Mouse (Mus musculus): ENCODE measurements around the gene Olfr867. TPM values are rescaled to one million over a fixed set of nuclear protein-coding genes. Genes with fewer than 3 reads are reported as not detected.

Gene Olfr867
- not detected in 2 replicates for polyA plus RNA-seq (2015; fragmentation: Nextera tagmentation; extraction: Ambion mirVana)

DNA sequence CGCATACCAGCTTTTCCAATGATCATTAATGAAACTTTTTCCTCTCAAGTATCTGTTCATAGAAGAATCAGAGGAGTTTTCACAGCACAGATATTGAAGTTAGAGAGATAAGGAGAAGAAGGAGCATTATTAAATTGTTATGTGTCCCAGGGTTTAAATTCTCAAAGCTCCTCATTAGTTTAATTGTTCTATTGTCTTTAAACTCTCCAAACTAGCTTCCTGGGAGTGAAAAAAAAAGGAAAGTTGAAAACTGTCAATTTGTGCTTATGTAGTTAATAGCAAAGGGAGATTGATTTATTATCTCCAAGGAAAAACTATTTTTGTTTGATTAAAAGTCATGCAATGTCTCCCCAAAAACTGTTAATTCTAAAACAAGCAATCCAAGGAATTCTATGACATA is at the start of gene Olfr867:
Gene Olfr867, minus strand, starts transcription at position 101 of the 400 bp plus-strand sequence.
- no peak within 1 kb of the TSS for H3K4me2 ChIP-seq (replicated peaks; ENCODE audit: low read depth, low read length)
- no peaks in the 10 kb centered on the region for H3K27me3 ChIP-seq (replicated peaks; ENCODE audit: insufficient read depth, low read length)
- H3K36me3 ChIP-seq (ENCODE audit: insufficient read depth, low read length), result no peaks in the 10 kb centered on the region
- WGBS, result 64% methylated on average over 1 of the region's 1 CpGs
- ATAC-seq (no peak), DNase-seq (ENCODE audit: low spot score) (no peak)
- no peak within 1 kb of the TSS for H3K9ac ChIP-seq (replicated peaks; ENCODE audit: low read depth)
- no peak within 1 kb of the TSS for H3K27ac ChIP-seq (ENCODE audit: low read length)
- no peak within 1 kb of the TSS for H3K4me3 ChIP-seq (ENCODE audit: low read depth, low read length)
- no peaks in the 10 kb centered on the region for H3K4me1 ChIP-seq (ENCODE audit: insufficient read depth, low read depth, low read length)
- TF ChIP-seq CTCF (IDR thresholded peaks at IDR 0.05), result no peak
- TF ChIP-seq EP300 (IDR thresholded peaks at IDR 0.05), result no peak
- H3K9me3 ChIP-seq (ENCODE audit: low read length), result no peaks in the 10 kb centered on the region

DNA sequence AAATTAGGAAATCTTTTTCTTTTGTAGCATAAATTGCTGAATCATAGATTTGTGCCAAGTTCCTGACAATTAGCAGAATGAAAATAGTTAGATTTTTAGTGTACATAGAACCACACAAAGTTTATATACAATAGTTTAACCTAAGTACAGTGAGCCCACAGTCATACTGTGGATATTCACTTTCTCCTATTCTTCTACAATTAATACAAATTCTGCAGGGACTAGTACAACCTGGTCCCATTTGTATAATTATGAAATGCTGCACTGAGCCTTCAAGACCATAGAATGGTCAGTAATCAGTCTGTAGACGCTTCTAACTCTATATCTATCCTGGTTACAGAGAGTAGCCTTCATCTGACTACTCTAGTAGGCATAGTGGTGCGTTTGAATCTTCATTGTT is 41.0 kb upstream of the Olfr867 start, which contains the start of gene Olfr868:
Gene Olfr868, plus strand, starts transcription at position 301 of the 400 bp plus-strand sequence.
- H3K27me3 ChIP-seq (replicated peaks; ENCODE audit: insufficient read depth, low read length), result no peaks in the 10 kb centered on the region

DNA sequence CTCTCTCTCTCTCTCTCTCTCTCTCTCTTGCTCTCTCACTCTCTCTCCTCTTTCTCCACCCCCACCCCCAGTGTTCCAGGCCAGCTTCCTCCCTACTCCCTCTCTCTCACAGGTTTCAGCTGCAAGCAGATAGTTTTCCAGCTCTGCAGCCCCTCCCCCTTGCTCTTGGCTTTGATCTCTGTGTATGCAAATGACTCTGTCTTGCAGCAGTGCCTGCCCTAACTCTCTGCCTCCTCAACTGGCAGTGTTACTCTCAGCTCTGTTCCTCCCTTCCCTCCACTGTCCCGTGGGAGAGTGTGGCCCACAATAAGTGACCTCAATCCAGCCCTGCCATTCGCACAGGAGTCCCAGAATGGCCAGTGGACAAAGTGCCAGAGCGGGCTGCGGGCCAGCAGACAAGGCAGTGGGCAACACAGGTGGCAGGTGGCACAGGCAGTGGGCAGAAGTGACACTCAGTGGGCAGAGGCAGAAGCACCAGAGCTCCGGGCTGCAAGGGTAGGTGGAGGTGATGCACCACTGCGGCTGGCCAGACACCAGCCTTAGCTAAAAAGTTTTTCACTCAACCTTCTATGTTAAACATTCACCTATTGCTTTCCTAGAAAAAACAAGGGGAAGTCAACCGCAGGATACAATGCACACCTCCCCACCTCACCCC is 16.3 kb upstream of the Olfr867 start:
- WGBS, result 53% methylated on average over 7 of the region's 7 CpGs
- Histone ChIP-seq H3K4me1 (ENCODE audit: insufficient read depth, low read depth, low read length) (no peaks in the 10 kb centered on the region), H3K9me3 (ENCODE audit: low read length) (no peaks in the 10 kb centered on the region; the same call in 1 of the 2 replicates), H3K9ac (replicated peaks; ENCODE audit: low read depth) (no peak overlapping the region), H3K27ac (ENCODE audit: low read length) (no peak overlapping the region), H3K36me3 (ENCODE audit: insufficient read depth, low read length) (no peaks in the 10 kb centered on the region), H3K27me3 (replicated peaks; ENCODE audit: insufficient read depth, low read length) (no peaks in the 10 kb centered on the region), H3K4me2 (replicated peaks; ENCODE audit: low read depth, low read length) (no peak overlapping the region), H3K4me3 (ENCODE audit: low read depth, low read length) (no peak overlapping the region)
- DNase-seq (ENCODE audit: low spot score) (no peak), ATAC-seq (no peak)
- TF ChIP-seq CTCF (IDR thresholded peaks at IDR 0.05) (no peak), EP300 (IDR thresholded peaks at IDR 0.05) (no peak)

More for the DNA sequence above, 41.0 kb upstream of the Olfr867 start, which contains the start of gene Olfr868:
- Histone ChIP-seq H3K4me3 (ENCODE audit: low read depth, low read length) (no peak within 1 kb of the TSS), H3K9me3 (ENCODE audit: low read length) (no peaks in the 10 kb centered on the region), H3K27ac (ENCODE audit: low read length) (no peak within 1 kb of the TSS), H3K36me3 (ENCODE audit: insufficient read depth, low read length) (no peaks in the 10 kb centered on the region), H3K4me1 (ENCODE audit: insufficient read depth, low read depth, low read length) (no peaks in the 10 kb centered on the region), H3K4me2 (replicated peaks; ENCODE audit: low read depth, low read length) (no peak within 1 kb of the TSS), H3K9ac (replicated peaks; ENCODE audit: low read depth) (no peak within 1 kb of the TSS)
- WGBS, result 23% methylated on average over 2 of the region's 2 CpGs
- DNase-seq (ENCODE audit: low spot score), result no peak
- TF ChIP-seq CTCF (IDR thresholded peaks at IDR 0.05), result no peak
- no peak for ATAC-seq

DNA sequence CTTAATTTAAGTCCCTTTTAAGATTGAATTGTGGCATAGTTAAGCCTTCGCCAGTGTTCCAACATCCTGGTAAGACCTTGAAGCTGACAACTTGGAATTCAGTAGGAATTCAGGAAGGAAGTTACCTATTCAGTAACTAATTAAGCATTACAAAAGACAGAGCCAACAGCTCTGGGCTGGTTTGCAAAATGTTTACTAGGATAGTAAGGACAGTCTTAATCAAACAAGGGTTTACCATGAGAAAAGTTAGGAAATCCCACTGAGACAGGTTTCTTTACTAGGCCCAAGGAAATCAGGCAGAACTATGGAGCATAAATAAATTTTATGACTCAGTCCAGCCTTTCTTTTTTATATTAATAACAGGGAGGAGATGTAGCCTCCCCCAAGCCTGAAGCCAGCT is 13.9 kb upstream of the Olfr867 start:
- Histone ChIP-seq H3K27me3 (replicated peaks; ENCODE audit: insufficient read depth, low read length) (no peaks in the 10 kb centered on the region), H3K36me3 (ENCODE audit: insufficient read depth, low read length) (no peaks in the 10 kb centered on the region), H3K4me1 (ENCODE audit: insufficient read depth, low read depth, low read length) (no peaks in the 10 kb centered on the region), H3K4me3 (ENCODE audit: low read depth, low read length) (no peak overlapping the region), H3K27ac (ENCODE audit: low read length) (no peak overlapping the region), H3K9ac (replicated peaks; ENCODE audit: low read depth) (no peak overlapping the region), H3K9me3 (ENCODE audit: low read length) (no peaks in the 10 kb centered on the region; the same call in 1 of the 2 replicates), H3K4me2 (replicated peaks; ENCODE audit: low read depth, low read length) (no peak overlapping the region)
- no peak for TF ChIP-seq CTCF (IDR thresholded peaks at IDR 0.05)
- no peak for TF ChIP-seq EP300 (IDR thresholded peaks at IDR 0.05)
- DNase-seq (ENCODE audit: low spot score) (no peak), ATAC-seq (no peak)
- 82% methylated on average over 1 of the region's 1 CpGs for WGBS

DNA sequence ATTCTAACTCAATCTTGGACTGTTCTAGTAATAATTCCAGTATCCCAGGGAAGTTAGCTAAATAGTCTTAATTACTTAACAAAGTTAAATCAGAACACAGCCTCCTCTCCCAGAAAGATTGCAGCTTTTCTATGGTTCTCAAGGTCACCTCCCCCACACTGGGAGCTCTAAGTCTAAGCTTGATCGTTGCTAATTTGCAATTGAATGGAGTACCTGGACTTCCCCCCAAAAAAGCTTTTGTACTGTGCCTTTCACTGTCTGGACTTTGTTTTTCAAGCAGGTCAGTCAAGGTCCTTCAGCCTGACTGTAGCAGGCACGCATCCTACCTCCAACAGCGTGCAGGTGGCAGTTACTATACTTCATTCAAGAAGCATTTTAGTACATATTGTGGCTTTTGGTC is 12.9 kb upstream of the Olfr867 start:
- H3K36me3 ChIP-seq (ENCODE audit: insufficient read depth, low read length), result no peaks in the 10 kb centered on the region
- no peak for ATAC-seq
- no peak overlapping the region for H3K4me2 ChIP-seq (replicated peaks; ENCODE audit: low read depth, low read length)
- DNase-seq (ENCODE audit: low spot score), result no peak
- no peak overlapping the region for H3K9ac ChIP-seq (replicated peaks; ENCODE audit: low read depth)
- TF ChIP-seq EP300 (IDR thresholded peaks at IDR 0.05), result no peak
- no peak for TF ChIP-seq CTCF (IDR thresholded peaks at IDR 0.05)
- 71% methylated on average over 3 of the region's 3 CpGs for WGBS
- H3K9me3 ChIP-seq (ENCODE audit: low read length), result no peaks in the 10 kb centered on the region; the same call in 1 of the 2 replicates
- no peaks in the 10 kb centered on the region for H3K27me3 ChIP-seq (replicated peaks; ENCODE audit: insufficient read depth, low read length)
- no peaks in the 10 kb centered on the region for H3K4me1 ChIP-seq (ENCODE audit: insufficient read depth, low read depth, low read length)
- no peak overlapping the region for H3K27ac ChIP-seq (ENCODE audit: low read length)
- no peak overlapping the region for H3K4me3 ChIP-seq (ENCODE audit: low read depth, low read length)

DNA sequence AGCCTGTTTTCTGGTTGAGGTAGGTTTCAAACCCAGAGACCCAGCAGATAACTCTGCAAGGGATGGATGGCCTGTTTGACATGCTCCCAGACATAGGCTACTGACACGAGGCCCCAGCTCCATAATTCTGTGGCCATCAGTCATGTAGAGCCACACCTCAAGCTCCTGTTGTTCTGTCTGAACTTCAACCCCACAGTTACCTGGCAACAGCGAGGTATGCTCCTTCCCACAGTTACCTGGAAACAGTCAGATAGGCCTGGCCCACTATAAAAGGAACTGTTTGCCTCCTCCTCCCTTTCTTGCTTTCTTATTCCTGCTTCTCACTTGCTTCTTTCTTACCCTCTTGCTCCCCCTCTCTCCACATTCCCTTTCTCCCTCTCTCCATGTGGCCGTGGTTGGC is 9.4 kb downstream of the Olfr867 start:
- WGBS, result 49% methylated on average over 3 of the region's 3 CpGs
- H3K4me1 ChIP-seq (ENCODE audit: insufficient read depth, low read depth, low read length), result no peaks in the 10 kb centered on the region
- ATAC-seq (no peak), DNase-seq (ENCODE audit: low spot score) (no peak)
- no peak overlapping the region for H3K9ac ChIP-seq (replicated peaks; ENCODE audit: low read depth)
- no peaks in the 10 kb centered on the region for H3K36me3 ChIP-seq (ENCODE audit: insufficient read depth, low read length)
- no peak for TF ChIP-seq CTCF (IDR thresholded peaks at IDR 0.05)
- TF ChIP-seq EP300 (IDR thresholded peaks at IDR 0.05), result no peak
- no peak overlapping the region for H3K4me2 ChIP-seq (replicated peaks; ENCODE audit: low read depth, low read length)
- H3K4me3 ChIP-seq (ENCODE audit: low read depth, low read length), result no peak overlapping the region
- no peaks in the 10 kb centered on the region; the same call in 1 of the 2 replicates for H3K9me3 ChIP-seq (ENCODE audit: low read length)
- H3K27me3 ChIP-seq (replicated peaks; ENCODE audit: insufficient read depth, low read length), result no peaks in the 10 kb centered on the region
- no peak overlapping the region for H3K27ac ChIP-seq (ENCODE audit: low read length)
